Mouse (Mus musculus) megakaryocyte progenitor cell, adult 5-6 weeks (primary cell): ENCODE data around the gene Msx3. TPM values are rescaled to one million over a fixed set of nuclear protein-coding genes. Genes with fewer than 3 reads are reported as not detected.

Experiments
- ATAC-seq: replicated peaks from 2 replicates; pipeline ENCODE4 v1.8.0; 2016; ENCODE audit warnings: mild to moderate bottlenecking, moderate TSS enrichment, inconsistent platforms; ENCODE audit not compliant: poor library complexity
- total RNA-seq, 2 experiments: library from RNA; stranded (forward) in 1 of 2; stranded (reverse) in 1 of 2; fragments of 157-497, 149-512 nt in 1 of 2; fragments of 200-1000 nt in 1 of 2; gene quantifications; 2 replicates each; pipeline versions ENCODE4 v1.2.3 to v1.2.4; 2015 to 2017

Gene Msx3
- total RNA-seq, 2 experiments from 2014 or later: not detected

GRCm38 (mm10) chr7:140058528-140058927 lies 9.6 kb upstream of the Msx3 start:
- no peak for ATAC-seq

DNA sequence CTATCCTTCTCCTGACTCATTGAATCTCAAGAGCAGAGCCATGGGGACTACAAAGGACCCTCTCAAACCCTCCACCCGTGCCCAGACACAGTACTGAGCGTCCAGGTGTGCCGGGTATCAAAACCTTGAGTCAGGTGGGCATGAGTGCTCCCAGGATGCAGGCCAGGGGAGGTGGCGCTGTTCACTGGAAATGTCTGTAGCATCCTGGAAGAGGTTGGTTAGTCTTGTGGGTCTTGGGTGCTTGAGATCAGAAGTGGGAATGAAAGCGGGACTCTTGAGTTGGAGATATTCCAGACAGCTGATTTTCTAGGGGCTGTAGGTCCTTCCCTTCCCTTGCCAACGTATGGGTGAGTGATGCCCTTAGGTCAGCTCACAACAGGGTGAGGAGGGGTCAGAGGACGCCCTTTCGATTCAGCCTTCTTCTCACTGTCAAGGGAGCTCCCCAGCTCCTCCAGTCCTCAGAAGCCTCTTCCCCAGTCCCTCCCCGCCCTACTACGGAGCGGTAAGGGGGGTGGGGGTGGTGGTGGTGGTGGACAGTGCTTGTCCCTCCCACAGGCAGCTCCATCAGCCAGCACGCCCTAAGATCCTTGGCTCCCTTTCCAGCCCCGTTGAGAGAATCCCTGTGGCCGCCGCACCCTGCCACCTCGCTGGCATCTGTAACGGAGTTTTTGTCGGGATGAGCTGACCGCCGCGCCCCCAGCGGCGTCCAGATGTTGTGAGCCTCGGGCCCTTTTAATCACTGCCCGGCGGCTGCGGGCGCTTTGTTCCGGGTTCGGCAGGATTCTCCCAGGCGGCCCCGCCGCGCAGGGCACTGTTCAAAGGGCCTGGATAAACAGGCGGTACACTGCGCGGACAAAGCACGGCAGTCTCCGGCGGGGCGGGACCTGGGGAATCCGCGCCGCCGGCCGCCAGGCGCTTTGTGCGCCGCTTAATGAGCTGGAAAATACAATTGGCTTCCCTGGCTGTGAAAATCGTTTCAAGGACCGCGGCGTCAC lies 8.8 kb upstream of the Msx3 start:
- ATAC-seq: peak; percentile 20; the same call in 1 of the 2 replicates

DNA sequence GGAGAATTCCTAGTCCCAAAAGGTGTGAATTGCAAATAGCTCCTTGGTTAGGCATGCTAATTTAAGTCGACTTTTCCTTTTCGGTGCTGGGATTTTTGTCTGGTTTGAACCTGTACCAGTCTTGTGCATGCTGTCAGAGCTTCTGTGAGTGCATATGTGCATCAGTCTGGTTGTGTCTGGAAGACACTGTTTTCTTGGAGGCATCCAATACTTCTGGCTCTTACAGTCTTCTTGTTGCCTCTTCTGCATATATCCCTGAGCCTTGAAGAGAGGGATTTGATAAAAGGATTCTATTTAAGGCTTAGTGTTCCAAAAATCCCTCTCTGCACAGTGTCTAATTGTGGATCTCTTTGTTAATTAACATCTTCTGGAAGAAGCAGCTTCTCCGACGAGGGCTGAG lies 5.2 kb upstream of the Msx3 start:
- ATAC-seq: no peak

GRCm38 (mm10) chr7:140049115-140049689 lies 313 bp upstream of the Msx3 start:
- ATAC-seq: peak; percentile 38

GRCm38 (mm10) chr7:140047811-140048311 lies 1.0 kb downstream of the Msx3 start:
- ATAC-seq: peak; percentile 17; the same call in 1 of the 2 replicates

GRCm38 (mm10) chr7:140045546-140045945 lies 3.3 kb downstream of the Msx3 start:
- ATAC-seq: no peak

DNA sequence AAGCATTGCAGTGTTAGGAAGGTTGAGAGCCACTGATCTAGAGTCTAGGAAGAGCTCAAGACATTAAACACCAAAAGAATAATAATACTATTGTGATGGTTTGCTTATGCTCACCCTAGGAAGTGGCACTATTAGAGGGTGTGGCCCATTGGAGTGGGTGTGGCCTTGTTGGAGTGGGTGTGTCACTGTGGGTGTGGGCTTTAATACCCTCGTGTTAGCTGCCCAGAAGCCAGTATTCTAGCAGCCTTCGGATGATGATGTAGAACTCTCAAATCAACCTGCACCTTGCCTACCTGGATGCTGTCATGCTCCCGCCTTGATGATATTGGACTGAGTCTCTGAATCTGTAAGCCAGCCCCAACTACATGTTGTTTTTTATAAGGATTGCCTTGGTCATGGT lies 6.2 kb downstream of the Msx3 start:
- ATAC-seq: no peak

- ATAC-seq: no peak
Observed at GRCm38 (mm10) chr7:140037171-140037555, 11.7 kb downstream of the Msx3 start.

DNA sequence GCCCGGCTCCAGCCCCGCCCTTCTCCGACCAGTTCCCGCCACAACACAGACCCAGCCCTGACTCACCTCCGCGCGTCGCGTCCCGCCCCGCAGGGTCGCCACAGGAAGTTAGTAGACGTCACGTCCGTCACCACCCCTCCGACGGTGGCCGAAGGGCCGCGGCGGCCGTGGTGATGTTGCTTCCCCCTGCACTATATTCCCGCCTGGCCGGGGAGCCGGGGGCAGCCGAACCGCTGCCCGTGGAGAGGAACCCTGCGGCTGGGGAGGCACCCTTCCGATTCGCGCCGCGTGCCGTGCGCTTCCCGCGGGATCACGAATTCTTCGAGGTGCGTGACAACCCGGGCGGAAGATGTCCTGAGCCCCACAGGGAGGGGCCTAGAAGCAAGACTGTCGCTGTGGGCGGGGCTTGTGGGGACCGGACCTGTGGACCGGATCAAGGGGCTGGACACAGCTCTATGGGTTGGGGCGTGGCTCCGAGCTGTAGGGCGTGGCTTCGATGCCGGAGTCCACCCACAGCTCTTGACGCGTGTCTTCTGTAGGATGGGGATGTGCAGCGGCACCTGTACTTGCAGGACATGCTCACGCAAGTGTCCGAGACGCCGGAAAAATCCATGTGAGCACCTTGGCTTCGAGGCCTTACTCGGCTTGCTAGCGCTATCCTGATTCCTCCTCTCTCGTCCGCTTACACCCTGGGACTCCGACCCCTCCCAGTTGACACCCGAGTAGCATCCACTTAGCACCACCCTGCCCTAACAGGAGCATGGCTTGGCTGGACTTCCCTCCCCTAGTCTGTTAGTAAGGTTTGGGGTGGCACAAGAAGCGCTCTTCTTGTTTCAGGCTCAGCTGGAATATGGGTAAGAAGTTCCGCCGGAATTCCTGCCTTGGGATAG lies 12.4 kb downstream of the Msx3 start, which contains the start of the genes Zfp511 and Tubgcp2:
Gene Zfp511 (plus strand): TSS at position 111 of the 890 bp plus-strand sequence.
Gene Tubgcp2 (minus strand): TSS at position 389 of the 890 bp plus-strand sequence.
- ATAC-seq: peak; percentile 91

GRCm38 (mm10) chr7:140035456-140035855 lies 13.4 kb downstream of the Msx3 start:
- no peak for ATAC-seq

DNA sequence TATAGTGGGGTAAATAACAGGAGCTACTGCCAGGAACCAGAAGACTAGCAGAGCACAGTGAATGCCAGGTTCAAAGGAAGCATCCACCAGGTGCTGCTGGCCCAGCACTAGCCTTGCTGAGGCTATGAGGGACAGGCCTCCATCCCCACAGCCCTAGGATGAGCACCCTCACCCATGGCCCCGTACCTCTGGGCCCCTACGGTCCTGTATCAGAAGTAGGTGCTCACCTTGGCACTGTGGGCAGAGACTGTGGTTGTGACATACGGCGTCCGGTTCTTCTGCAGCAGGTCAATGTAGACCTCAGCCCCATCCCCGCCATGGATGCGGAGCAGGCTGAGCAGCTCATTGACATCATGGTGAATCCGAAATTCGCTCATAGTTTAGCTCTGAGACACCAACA lies 15.5 kb downstream of the Msx3 start:
- no peak for ATAC-seq

GRCm38 (mm10) chr7:140032366-140032765 lies 16.5 kb downstream of the Msx3 start:
- ATAC-seq: no peak

GRCm38 (mm10) chr7:140031771-140032170 lies 17.1 kb downstream of the Msx3 start:
- no peak for ATAC-seq

DNA sequence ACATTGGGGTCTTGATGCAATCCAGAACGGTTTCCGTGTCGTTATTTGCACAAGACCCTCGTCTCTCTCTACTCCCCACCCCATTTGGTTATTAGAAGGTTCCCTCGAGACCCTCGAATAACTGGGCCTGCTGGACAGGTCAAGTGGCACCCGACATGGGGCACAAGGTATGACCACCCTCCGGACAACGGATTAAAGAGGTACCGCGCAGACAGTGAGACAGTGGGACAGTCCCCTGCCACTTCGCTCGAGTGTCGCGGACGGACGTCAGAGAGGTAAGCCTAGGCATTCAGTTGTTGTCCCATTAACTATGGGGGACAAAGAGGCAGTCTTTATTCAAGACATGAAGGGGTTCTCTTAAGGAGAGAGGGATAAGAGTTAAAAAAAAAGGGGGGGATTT lies 37.6 kb downstream of the Msx3 start:
- no peak for ATAC-seq

GRCm38 (mm10) chr7:140007781-140008180 lies 41.1 kb downstream of the Msx3 start:
- ATAC-seq: no peak

DNA sequence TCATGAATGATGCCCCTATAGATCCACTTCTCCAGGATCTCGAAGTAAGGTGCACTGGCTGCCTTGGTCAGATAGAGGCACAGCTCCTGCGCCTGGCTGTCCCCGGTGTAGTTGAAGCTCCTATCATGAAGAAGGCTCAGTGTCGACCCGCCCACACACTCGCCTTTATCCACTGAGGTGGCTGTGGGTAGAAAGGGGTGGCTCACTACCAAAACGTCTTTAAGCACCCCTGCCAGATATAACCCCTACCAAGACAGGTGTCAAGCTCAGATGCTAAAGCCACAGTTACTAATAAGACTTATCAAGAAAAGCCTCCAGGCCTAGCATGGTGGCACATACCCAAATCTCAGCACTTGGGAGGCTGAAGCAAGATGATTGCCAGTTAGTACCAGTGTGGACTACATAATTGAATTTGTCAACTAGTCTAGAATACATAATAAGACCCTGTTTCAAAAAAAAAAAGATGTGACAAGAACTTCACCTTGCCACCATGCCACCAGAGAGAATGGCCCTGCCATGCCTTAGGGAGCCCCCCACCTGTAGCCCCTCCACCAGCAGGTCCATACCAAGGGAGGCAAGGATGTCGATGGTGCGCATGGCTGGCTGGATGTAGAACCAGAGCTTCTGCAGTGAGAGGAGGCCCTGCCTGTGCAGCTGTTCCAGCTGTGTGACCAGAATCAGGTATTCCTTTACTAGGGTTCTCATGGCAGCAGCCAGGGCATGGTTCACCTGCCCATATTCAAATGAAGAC lies 41.9 kb downstream of the Msx3 start:
- ATAC-seq: peak; percentile 88

DNA sequence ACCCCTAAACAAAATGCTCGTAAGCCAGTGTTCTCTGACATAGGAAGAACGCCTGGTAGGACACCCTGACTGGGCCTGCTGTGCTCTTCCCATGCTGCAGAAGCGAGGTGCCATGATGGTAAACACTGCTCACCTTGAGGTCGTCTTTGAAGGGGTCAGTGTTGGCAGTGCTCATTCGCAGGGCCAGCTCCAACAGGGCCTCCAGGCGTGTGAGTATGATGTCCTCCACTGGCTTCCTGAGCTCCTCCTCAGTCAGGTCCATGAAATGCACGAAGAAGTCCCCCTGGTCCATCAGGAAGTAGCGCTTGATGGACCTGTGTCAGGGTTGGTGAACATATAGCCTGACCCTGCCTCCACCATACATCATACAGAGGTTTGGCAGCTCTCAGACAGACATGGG lies 44.2 kb downstream of the Msx3 start:
- no peak for ATAC-seq

GRCm38 (mm10) chr7:140001086-140001740 lies 47.7 kb downstream of the Msx3 start:
- ATAC-seq: no peak

DNA sequence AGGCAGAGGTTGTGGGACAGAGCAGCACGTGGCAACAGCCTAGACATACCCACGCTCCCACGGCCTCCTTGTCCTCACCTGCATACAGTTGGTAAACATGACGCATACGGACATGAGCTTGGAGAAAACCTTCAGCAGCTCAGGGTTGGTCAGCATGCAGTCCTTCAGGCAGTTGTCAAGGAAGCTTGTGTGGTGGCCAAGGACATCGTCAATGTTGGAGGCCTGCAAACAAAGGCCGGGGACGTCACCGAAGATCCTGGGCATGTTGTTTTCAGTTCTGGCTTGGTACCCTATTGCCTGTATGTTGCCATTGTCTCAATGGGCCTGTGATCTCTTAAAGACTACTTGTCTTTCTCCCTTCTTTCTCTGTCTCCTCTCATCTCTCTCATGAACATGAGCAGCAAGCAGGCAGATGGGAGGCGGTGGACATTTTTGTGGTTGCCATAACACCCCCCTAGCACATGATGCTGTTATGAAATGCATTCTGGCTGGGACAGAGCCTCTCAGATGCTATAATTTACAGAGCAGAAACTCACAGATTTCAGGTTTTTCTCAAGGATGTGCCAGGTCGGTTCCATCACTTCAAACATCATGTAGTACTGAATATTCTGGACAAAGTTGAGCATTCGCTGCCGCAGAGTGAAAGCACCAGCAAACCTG lies 50.1 kb downstream of the Msx3 start:
- no peak for ATAC-seq
